Mouse (Mus musculus) cerebellum, adult 2 months (tissue): Measurements from ENCODE around the gene Ppm1b. TPM values are rescaled to one million over a fixed set of nuclear protein-coding genes. Genes with fewer than 3 reads are reported as not detected.
A peak's percentile ranks its signal among the peaks of the same experiment; 100 is the strongest.

Source experiments
- DNase-seq, 2 experiments: peaks; one replicate each; pipeline ENCODE4 v3.0.0; 2021
- H3K27ac ChIP-seq: fragments of 200-500 bp; 2 replicates; pipeline ENCODE4 v1.5.1; 2012; ENCODE audit warnings: low read length, control low read depth, inconsistent platforms; ENCODE audit not compliant: insufficient read depth
- H3K27me3 ChIP-seq: fragments of 200-500 bp; 2 replicates; pipeline ENCODE4 v1.6.1; 2012; ENCODE audit warnings: inconsistent platforms, mild to moderate bottlenecking, low read length, moderate library complexity; ENCODE audit not compliant: control insufficient read depth, insufficient read depth
- H3K4me1 ChIP-seq: fragments of 200-500 bp; 2 replicates; pipeline ENCODE4 v1.6.1; 2011; ENCODE audit warnings: low read length; ENCODE audit not compliant: control insufficient read depth, insufficient read depth
- H3K4me3 ChIP-seq: fragments of 200-500 bp; replicated peaks from 2 replicates; pipeline ENCODE3; 2011; ENCODE audit warnings: mild to moderate bottlenecking, low read depth, low read length, control low read depth; ENCODE audit not compliant: insufficient read depth
- CTCF ChIP-seq: fragments of 200-500 bp; IDR thresholded peaks from 2 replicates; pipeline ENCODE4 v1.5.1; 2011; ENCODE audit warnings: low read depth, mild to moderate bottlenecking, control low read depth, low read length, moderate library complexity, borderline replicate concordance; ENCODE audit not compliant: insufficient read depth
- POLR2A ChIP-seq: fragments of 200-500 bp; IDR thresholded peaks from 2 replicates; pipeline ENCODE4 v1.6.1; 2011; ENCODE audit warnings: low read length, control low read depth, borderline replicate concordance; ENCODE audit not compliant: insufficient read depth
- WGBS: fragments of 180-500 bp; shearing (Covaris S2); methylation state at CpG from one replicate; pipeline ENCODE4 v1.1.7; 2018; 5-methylcytosine and 5-hydroxymethylcytosine counted together
- polyA plus RNA-seq: library from polyadenylated mRNA; depleted of rRNA; stranded (reverse); fragments of >200 nt; gene quantifications from 2 replicates; pipeline ENCODE4 v1.2.3, GENCODE M21; 2012

The Ppm1b gene
- polyA plus RNA-seq, 1 experiment = 138 TPM

DNA sequence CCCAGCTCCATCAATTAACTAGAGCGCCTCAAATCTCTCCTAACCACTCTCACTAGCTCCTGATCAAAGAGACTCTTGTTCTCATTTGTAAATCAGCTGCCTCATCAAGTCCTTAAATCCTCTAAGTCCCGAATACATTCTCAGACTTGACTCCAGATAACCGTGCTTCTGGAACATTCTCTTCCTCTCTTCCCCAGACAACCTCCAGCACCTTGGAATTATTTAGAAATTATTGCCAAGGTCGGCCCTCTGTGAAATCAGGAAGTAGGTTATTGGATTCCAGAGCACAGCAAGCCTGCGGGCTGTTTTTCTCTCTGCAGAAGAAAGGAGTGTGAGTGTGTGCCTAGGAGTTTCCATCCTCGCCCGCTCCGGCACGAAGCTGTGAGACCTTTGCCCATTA, 20.2 kb upstream of the Ppm1b start:
- 61% methylated on average over 9 of the region's 9 CpGs for WGBS
- H3K4me3 ChIP-seq = no peak overlapping the region
- TF ChIP-seq POLR2A = no peak
- no peaks in the 10 kb centered on the region for H3K27me3 ChIP-seq
- H3K4me1 ChIP-seq = no peaks in the 10 kb centered on the region
- no peak overlapping the region for H3K27ac ChIP-seq
- DNase-seq = peak in 1 of 2 experiments; percentile 25

DNA sequence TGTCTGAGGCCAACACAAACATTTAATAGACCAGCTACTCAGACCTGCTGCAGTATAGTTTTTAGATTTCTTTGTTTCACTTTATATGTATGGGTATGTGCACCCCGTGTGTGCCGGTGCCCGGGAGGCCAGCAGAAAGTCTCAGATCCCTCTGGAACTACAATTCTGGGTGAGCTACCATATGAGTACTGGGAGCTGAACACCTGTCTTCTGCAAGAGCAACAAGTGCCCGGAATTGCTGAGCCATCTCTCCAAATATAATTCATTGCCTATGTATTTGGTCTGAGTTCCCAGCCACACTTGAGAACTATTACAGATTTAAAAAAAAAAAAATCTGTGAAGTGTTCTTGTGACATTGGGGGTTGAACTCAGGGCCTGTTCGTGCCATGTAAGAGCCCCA, 19.7 kb upstream of the Ppm1b start:
- Histone ChIP-seq H3K4me3 (no peak overlapping the region), H3K27me3 (no peaks in the 10 kb centered on the region), H3K27ac (no peak overlapping the region), H3K4me1 (no peaks in the 10 kb centered on the region)
- TF ChIP-seq POLR2A (no peak), CTCF (no peak)
- no peak for DNase-seq
- 88% methylated on average over 5 of the region's 5 CpGs for WGBS

DNA sequence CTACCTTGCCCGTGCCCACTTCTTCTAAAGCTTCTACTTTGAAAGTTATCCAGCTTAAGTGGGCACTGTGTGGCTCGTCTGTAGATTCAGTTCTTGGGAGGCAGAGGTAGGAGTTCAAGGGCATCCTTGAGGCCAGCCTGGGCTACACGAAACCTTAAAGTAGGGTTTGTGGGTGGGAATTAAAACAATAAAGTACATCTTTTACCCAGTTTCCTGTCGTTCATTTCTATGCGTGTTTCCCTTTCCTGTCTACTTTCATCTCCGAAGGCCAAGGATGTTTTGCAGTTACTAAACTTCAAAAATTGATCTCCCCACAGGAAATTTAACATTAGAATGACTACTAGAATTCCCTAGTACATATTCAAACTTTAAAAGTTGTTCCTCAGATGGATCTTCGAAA, 19.3 kb upstream of the Ppm1b start:
- Histone ChIP-seq H3K4me1 (no peaks in the 10 kb centered on the region), H3K27me3 (no peaks in the 10 kb centered on the region), H3K27ac (no peak overlapping the region), H3K4me3 (no peak overlapping the region)
- TF ChIP-seq CTCF (no peak), POLR2A (no peak)
- 93% methylated on average over 7 of the region's 7 CpGs for WGBS
- no peak for DNase-seq

DNA sequence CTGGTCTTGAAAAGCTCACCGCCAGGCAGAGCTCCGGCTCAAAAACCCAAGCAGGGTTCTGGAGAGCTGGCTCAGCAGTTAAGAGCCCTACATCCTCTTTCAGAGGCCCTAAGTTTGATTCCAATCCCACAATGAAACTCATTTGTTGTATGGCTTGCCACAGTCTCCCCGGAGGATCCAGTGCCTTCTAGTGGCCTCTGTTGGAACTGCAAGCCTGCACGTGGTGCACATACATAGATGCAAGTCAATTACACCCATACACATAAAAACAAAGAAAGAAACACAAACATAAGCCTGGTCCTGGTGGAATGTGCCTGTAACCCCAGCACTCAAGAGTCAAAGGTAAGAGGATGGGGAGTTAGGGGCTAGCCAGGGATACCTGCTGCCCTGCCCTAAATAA, 18.3 kb upstream of the Ppm1b start:
- no peak for TF ChIP-seq CTCF
- TF ChIP-seq POLR2A = no peak
- WGBS = 96% methylated on average over 4 of the region's 4 CpGs
- no peaks in the 10 kb centered on the region for H3K4me1 ChIP-seq
- DNase-seq = no peak
- no peak overlapping the region for H3K27ac ChIP-seq
- H3K27me3 ChIP-seq = no peaks in the 10 kb centered on the region
- H3K4me3 ChIP-seq = no peak overlapping the region

DNA sequence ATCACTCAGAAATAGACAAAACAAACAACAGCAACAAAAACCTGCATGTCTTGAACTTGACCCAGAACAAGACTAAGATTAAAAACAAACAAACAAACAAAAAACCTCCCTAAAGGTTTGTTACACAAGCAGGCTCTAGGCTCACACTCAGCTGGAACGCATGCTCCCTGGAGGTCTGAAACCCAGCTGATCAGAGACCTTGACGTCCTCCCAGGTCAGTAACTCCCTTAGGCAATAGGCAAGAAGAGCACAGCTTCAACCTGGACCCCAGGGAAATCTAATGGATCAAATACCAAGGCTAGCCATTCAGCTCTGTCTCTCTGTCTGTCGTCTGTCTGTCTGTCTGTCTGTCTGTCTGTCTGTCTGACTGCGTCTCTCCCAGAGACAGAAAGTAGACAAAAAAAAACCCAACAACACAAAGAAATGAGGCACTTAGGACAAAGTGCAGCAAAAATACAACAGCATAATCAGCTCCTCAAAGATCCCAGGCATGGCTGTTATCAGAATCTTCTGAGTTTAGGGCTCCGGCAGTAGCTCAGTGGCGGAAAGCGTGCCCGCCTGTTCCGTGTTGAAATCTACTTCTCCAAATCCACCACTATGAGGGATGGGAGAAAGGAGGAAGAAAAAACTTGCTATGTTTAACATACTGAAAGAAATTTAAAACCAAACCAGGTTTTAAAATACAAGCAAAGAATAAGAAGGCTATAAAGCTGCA, 16.4 kb upstream of the Ppm1b start:
- Histone ChIP-seq H3K27me3 (no peaks in the 10 kb centered on the region), H3K27ac (no peak overlapping the region), H3K4me3 (no peak overlapping the region), H3K4me1 (no peaks in the 10 kb centered on the region)
- no peak for TF ChIP-seq CTCF
- no peak for TF ChIP-seq POLR2A
- DNase-seq = no peak
- WGBS = 81% methylated on average over 9 of the region's 9 CpGs

DNA sequence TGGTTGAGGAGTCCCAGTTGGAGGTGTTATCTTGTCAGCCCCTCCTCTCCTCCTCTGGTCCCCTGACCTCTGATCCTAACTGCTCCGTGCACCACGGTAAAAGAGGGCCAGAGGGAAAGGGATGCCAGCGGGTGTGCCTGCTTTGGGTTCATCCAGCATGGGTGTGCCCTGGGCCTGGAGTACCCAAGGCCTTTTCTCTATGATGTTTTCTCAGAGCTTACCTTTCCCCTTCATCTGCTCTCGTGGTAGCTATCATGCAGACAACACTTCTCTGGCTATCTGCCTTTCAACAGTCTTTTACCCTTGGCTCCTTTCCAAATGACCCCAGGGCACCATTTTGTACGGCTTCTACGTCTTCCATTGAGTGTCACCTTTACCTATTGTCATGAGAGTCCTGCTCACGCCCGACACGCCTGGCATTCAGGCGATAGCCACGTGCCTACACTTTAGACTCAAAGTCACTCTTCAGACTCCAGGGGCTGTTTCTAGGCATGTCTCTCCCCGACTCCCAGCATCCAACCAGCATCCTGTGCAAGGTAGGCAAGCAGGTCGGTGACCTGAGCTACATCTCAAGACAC, 15.2 kb upstream of the Ppm1b start:
- Histone ChIP-seq H3K4me1 (no peaks in the 10 kb centered on the region), H3K27me3 (no peaks in the 10 kb centered on the region), H3K4me3 (no peak overlapping the region), H3K27ac (no peak overlapping the region)
- DNase-seq = no peak
- TF ChIP-seq CTCF = no peak
- no peak for TF ChIP-seq POLR2A
- WGBS = 78% methylated on average over 13 of the region's 13 CpGs

DNA sequence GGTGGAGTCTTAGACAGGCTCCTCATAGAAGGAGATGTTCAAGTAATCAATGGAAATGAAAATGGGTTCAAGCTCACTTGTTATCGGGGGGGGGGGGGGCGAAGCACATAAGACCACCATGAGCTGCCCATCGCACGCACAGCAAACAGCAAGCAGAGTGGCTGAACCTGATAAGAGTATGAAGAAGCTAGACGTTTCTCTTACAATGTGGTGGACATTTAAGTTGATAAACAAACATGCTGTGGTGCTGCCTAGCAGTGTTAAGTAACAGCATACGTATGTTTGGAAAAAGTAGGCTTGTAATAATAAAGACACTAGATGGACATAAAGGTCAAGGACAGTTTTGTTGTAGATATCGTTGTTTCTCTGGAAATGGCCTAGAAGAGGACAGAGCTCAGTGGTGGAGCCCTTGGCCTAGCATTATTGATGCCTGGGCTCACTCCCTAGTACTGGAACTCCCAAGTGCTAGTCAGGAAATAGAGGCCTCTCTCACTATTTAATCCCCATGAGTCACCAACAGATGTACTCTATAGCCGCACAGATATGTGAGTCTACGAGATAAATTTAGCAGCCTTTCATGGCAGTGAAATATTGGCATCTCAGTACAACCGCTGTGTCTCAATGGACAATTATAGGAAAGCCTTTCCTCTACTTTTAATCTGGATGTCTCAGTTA, 14.0 kb upstream of the Ppm1b start:
- no peak for DNase-seq
- no peak for TF ChIP-seq POLR2A
- TF ChIP-seq CTCF = no peak
- Histone ChIP-seq H3K27ac (no peak overlapping the region), H3K4me3 (no peak overlapping the region), H3K27me3 (no peaks in the 10 kb centered on the region), H3K4me1 (no peaks in the 10 kb centered on the region)
- 91% methylated on average over 10 of the region's 10 CpGs for WGBS

DNA sequence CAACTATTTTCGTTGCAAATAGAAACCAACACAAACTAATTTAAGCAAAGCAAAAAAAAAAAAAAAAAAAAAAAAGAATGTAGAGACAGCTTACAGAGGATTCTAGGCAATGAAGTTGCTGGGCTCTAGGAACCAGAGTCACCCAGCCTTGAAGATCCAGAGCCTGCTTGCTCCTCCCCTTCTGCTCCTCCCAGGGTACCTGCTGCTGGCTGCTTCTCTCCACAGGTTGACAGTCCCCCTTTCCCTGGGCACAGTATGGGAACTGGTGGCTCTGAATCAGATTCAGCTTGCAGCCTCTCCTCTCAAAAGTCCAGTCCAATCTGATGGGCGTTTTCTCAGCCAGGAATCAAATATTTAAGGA, 13.5 kb upstream of the Ppm1b start:
- no peak for TF ChIP-seq CTCF
- TF ChIP-seq POLR2A = no peak
- no peak for DNase-seq
- WGBS = 69% methylated on average over 2 of the region's 2 CpGs
- H3K4me1 ChIP-seq = no peaks in the 10 kb centered on the region
- no peak overlapping the region for H3K4me3 ChIP-seq
- no peak overlapping the region for H3K27ac ChIP-seq
- H3K27me3 ChIP-seq = no peaks in the 10 kb centered on the region
